Mouse (Mus musculus) forebrain, embryonic 11.5 days (tissue): ENCODE data around the gene Zfp281. TPM values are rescaled to one million over a fixed set of nuclear protein-coding genes. Genes with fewer than 3 reads are reported as not detected.

Experiments
- ATAC-seq: fragments of 200-750 bp; cut with Nextera tagmentation; replicated peaks from 2 replicates; pipeline ENCODE4 v1.8.0; 2017; ENCODE audit warnings: moderate TSS enrichment; ENCODE audit not compliant: low FRiP score
- DNase-seq: peaks from one replicate; pipeline ENCODE4 v3.0.0-alpha.2; 2017; ENCODE audit warnings: low spot score
- H3K27ac ChIP-seq: fragments of 300-500 bp; sonication (generic); 2 replicates; pipeline ENCODE4 v1.5.1; 2014; ENCODE audit warnings: low read depth, low read length
- H3K27me3 ChIP-seq: fragments of 300-500 bp; sonication (generic); 2 replicates; pipeline ENCODE4 v1.6.1; 2014; ENCODE audit warnings: mild to moderate bottlenecking, low read length, mixed read lengths; ENCODE audit not compliant: control insufficient read depth, insufficient read depth
- H3K36me3 ChIP-seq: fragments of 300-500 bp; sonication (generic); 2 replicates; pipeline ENCODE4 v1.6.1; 2014; ENCODE audit warnings: mild to moderate bottlenecking, low read length, moderate library complexity, mixed read lengths; ENCODE audit not compliant: control insufficient read depth, insufficient read depth
- H3K4me1 ChIP-seq: fragments of 300-500 bp; sonication (generic); replicated peaks from 2 replicates; pipeline ENCODE4 v1.6.1; 2014; ENCODE audit warnings: low read length, mixed read lengths; ENCODE audit not compliant: control insufficient read depth, insufficient read depth
- H3K4me2 ChIP-seq: fragments of 300-500 bp; sonication (generic); 2 replicates; pipeline ENCODE4 v1.6.1; 2014; ENCODE audit warnings: low read depth, mild to moderate bottlenecking, low read length, moderate library complexity, mixed read lengths; ENCODE audit not compliant: severe bottlenecking
- H3K4me3 ChIP-seq: fragments of 300-500 bp; sonication (generic); 2 replicates; pipeline ENCODE4 v1.5.1; 2014; ENCODE audit warnings: low read depth, low read length
- H3K9ac ChIP-seq: fragments of 300-500 bp; sonication (generic); 2 replicates; pipeline ENCODE4 v1.6.1; 2014; ENCODE audit warnings: low read length
- H3K9me3 ChIP-seq: fragments of 300-500 bp; sonication (generic); 2 replicates; pipeline ENCODE4 v1.6.1; 2016; ENCODE audit warnings: low read length, mixed read lengths; ENCODE audit not compliant: control insufficient read depth
- WGBS: fragments of 180-500 bp; shearing (Covaris S2); extraction: QIAGEN DNeasy Blood & Tissue Kit; methylation state at CpG from one replicate; pipeline ENCODE4 v1.1.7; 2014; 5-methylcytosine and 5-hydroxymethylcytosine counted together
- polyA plus RNA-seq: library from polyadenylated mRNA; unstranded; fragments of >200 nt; fragmentation: Nextera tagmentation; extraction: Ambion mirVana; gene quantifications from 2 replicates; pipeline ENCODE4 v1.2.1, GENCODE M21; 2014

Zfp281 gene
- polyA plus RNA-seq, 1 experiment from 2014 or later, result 35.6 TPM

DNA sequence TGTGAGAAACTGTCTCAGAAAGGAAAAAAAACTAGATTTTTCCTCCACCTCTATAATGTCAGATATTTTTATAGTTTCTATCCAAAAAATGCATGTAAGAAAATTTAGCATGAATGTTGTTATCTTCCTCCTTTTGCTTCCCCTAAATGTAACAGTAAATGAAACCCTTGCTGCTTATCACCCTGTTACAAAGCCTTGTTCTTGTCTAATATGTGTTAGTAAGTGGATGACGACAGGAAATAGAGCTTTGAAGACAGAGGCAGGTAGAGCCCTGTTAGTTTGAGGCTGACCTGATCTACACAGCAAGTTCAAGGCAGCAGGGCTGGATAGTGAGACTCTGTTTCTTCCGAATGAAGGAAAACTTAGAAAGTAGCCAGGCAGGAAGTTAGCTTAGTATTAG, 14.5 kb downstream of the Zfp281 start:
- no peaks in the 10 kb centered on the region for H3K9me3 ChIP-seq
- no peaks in the 10 kb centered on the region for H3K27me3 ChIP-seq
- H3K27ac ChIP-seq, result no peak overlapping the region
- DNase-seq, result no peak
- H3K4me1 ChIP-seq, result no peaks in the 10 kb centered on the region
- no peak overlapping the region for H3K4me2 ChIP-seq
- 88% methylated on average over 2 of the region's 2 CpGs for WGBS
- H3K9ac ChIP-seq, result no peak overlapping the region
- no peaks in the 10 kb centered on the region for H3K36me3 ChIP-seq
- ATAC-seq, result no peak
- no peak overlapping the region for H3K4me3 ChIP-seq

DNA sequence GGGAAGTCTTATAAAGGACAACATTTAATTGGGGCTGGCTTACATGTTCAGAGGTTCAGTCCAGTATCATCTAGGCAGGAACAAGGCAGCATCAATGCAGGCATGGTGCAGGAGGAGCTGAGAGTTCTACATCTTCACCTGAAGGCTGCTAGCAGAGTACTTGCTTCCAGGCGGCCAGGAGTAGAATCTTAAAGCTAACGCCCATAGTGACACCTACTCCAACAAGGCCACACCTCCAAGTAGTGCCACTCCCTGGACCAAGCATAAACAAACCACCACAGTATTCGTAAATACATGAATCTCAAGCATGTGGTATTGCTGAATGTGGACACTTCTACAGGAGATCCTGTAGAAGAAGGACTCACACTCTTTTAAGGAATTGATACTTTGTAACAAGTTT, 18.0 kb downstream of the Zfp281 start:
- no peak for ATAC-seq
- no peak overlapping the region for H3K27ac ChIP-seq
- WGBS, result 83% methylated on average over 3 of the region's 3 CpGs
- no peak overlapping the region for H3K9ac ChIP-seq
- H3K4me1 ChIP-seq, result no peaks in the 10 kb centered on the region
- no peaks in the 10 kb centered on the region for H3K36me3 ChIP-seq
- DNase-seq, result no peak
- no peaks in the 10 kb centered on the region for H3K27me3 ChIP-seq
- H3K4me3 ChIP-seq, result no peak overlapping the region
- H3K4me2 ChIP-seq, result no peak overlapping the region
- H3K9me3 ChIP-seq, result no peaks in the 10 kb centered on the region

DNA sequence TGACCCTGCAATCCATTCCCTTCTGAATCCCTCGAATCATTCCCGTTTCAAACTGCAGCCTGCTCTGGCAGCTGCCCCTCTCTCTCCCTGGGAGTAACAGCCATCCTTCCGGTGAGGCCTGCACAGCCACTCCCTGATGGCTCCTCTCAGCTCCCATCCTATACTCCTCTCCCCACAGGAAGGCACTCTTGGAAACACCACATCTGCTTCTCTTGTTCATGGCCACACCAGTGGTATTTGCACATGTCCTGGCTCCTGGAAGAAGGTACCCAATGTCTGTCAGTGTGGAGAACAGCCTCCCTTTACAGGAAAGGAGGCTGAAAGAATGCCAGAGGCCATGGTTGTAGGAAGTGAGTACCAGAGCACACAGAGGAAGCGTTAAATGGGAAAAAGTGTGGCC, 19.8 kb downstream of the Zfp281 start:
- ATAC-seq, result no peak
- DNase-seq, result no peak
- Histone ChIP-seq H3K27me3 (no peaks in the 10 kb centered on the region), H3K36me3 (no peaks in the 10 kb centered on the region), H3K9ac (no peak overlapping the region), H3K4me3 (no peak overlapping the region), H3K27ac (no peak overlapping the region), H3K4me1 (no peaks in the 10 kb centered on the region), H3K4me2 (no peak overlapping the region), H3K9me3 (no peaks in the 10 kb centered on the region)
- WGBS, result 52% methylated on average over 4 of the region's 4 CpGs

DNA sequence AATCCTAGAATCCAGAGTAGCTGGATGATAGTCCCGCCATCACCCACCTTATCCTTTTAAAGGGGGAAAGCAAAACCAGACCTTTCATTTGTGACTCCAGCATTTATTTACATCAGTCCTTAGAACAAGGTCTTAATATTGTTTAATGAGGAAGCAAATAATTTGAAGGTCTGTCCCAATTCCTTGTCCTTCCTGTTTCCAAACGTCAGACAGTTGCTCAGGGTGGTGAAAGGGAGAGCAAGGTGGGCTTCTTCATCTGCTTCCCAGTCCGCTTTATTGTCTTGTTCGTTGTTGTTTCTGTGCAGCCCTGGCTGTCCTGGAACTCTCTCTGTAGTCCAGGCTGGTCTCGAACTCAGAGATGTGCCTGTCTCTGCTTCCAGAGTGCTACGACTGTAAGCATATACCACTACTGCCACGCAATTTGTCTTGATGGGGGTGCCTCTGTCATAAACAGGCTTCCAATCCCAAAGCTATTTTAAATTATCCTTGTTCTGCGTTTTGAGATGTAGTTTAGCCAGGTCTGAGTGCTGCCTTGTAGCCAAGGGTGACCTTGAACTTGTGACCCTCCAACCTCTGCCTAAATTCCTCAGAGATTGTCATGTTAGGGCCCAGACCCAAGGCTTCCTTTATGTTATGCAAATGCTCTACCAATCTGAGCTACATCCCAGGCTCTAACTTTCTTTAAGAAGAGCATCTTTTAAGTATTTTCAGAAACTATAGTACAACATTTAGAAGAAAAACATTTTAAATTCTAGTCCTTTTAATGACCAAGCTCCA, 21.3 kb downstream of the Zfp281 start:
- Histone ChIP-seq H3K36me3 (no peaks in the 10 kb centered on the region), H3K27ac (no peak overlapping the region), H3K27me3 (no peaks in the 10 kb centered on the region), H3K4me1 (no peaks in the 10 kb centered on the region), H3K9ac (no peak overlapping the region), H3K9me3 (no peaks in the 10 kb centered on the region), H3K4me2 (no peak overlapping the region), H3K4me3 (no peak overlapping the region)
- DNase-seq, result no peak
- WGBS, result 89% methylated on average over 8 of the region's 8 CpGs
- no peak for ATAC-seq

DNA sequence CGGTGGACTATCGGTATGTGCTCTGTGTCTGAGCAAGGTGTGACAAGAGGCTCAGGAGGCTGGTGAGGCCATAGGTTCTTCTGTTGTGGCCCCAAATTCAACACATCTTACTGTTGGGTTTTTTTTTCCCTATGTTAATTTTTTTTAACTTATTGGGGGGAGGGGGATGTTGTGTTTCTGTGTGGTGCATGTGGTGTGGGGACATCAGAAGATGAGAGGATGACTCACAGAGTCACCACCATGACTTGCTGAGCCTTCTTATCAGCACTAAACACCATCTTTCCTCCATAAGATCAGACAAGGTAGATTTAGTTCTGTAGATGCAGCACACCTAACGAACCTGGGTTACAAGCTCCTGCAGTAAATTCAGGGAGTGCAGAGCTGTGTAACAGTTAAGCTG, 27.4 kb downstream of the Zfp281 start:
- Histone ChIP-seq H3K4me3 (no peak overlapping the region), H3K4me1 (no peaks in the 10 kb centered on the region), H3K27me3 (no peaks in the 10 kb centered on the region), H3K27ac (no peak overlapping the region), H3K4me2 (no peak overlapping the region), H3K9me3 (no peaks in the 10 kb centered on the region), H3K9ac (no peak overlapping the region), H3K36me3 (no peaks in the 10 kb centered on the region)
- ATAC-seq (no peak), DNase-seq (no peak)
- WGBS, result 83% methylated on average over 3 of the region's 3 CpGs

DNA sequence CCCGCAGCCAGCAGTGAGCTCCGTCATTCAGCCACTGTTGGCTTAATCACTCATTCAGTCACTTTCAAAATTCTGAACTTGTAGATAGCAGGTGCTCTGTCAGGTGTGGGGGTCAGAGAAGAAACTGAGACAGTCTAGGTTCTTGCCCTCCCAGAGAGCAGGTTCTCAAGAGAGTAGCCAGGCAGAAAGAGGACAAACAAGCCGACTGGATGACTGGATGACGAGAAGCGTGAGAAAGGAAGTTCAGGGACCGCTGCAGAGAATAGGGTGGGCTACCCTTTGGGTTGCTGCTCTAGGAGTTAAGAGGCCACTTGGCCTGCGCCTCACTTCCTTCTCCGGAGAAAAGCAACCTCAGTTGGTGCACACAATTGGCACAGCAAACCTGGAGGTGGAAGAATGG, 28.8 kb downstream of the Zfp281 start:
- Histone ChIP-seq H3K4me2 (no peak overlapping the region), H3K9ac (no peak overlapping the region), H3K4me3 (no peak overlapping the region), H3K27me3 (no peaks in the 10 kb centered on the region), H3K9me3 (no peaks in the 10 kb centered on the region), H3K4me1 (no peaks in the 10 kb centered on the region), H3K27ac (no peak overlapping the region), H3K36me3 (no peaks in the 10 kb centered on the region)
- ATAC-seq (no peak), DNase-seq (no peak)
- 87% methylated on average over 8 of the region's 8 CpGs for WGBS

DNA sequence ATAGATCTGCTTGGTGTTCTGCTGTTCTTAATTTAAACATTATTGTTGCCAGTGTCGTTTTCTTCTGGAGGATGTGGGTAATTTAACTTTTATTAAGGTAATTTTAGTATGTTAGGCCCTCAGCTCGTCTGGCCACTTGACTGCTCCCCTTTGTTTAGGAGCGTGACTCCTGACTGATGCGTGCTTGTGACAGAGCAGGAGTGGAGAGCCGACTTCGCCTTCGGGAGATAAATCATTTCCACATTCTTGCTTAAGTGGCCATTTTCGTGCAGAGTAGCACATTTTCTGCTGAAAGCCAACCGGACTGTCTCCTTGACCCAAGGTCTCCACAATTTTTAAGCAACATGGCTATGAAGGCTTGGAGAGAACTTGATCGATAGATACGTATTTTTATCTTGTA, 29.7 kb downstream of the Zfp281 start:
- Histone ChIP-seq H3K4me2 (no peak overlapping the region), H3K27ac (no peak overlapping the region), H3K4me3 (no peak overlapping the region), H3K36me3 (no peaks in the 10 kb centered on the region), H3K27me3 (no peaks in the 10 kb centered on the region), H3K9ac (no peak overlapping the region), H3K9me3 (no peaks in the 10 kb centered on the region), H3K4me1 (no peaks in the 10 kb centered on the region)
- DNase-seq (no peak), ATAC-seq (no peak)
- WGBS, result 66% methylated on average over 11 of the region's 11 CpGs

DNA sequence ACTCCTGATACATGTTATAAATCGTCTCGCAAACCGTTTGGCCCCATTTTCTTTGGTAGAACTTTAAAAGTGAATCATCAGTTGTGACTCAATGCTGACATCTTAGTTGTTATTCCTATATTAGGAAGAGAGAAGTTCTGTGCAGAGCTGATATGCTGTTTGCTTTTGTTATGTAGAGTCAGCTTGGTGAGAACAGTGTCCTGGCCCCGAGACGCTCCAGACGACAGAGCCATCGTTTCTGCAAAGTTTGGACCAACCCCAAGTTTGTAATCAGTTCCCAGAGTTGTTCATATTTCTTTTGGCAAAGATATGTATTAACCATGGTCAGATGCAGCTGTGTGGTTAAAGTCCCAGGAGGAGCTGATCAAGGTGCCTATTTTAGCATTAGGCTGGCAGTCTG, 31.9 kb downstream of the Zfp281 start:
- H3K9ac ChIP-seq, result no peak overlapping the region
- ATAC-seq, result no peak
- 92% methylated on average over 7 of the region's 7 CpGs for WGBS

More for the DNA sequence above, 31.9 kb downstream of the Zfp281 start:
- no peak overlapping the region for H3K4me2 ChIP-seq
- H3K4me1 ChIP-seq, result peaks cover 2% of the 10 kb centered on the region
- no peak overlapping the region for H3K4me3 ChIP-seq
- H3K36me3 ChIP-seq, result no peaks in the 10 kb centered on the region
- H3K27me3 ChIP-seq, result no peaks in the 10 kb centered on the region
- no peak overlapping the region for H3K27ac ChIP-seq
- H3K9me3 ChIP-seq, result no peaks in the 10 kb centered on the region
- no peak for DNase-seq
